ENCODE assay signal across 13 mouse cellular contexts in the genomic region with DNA sequence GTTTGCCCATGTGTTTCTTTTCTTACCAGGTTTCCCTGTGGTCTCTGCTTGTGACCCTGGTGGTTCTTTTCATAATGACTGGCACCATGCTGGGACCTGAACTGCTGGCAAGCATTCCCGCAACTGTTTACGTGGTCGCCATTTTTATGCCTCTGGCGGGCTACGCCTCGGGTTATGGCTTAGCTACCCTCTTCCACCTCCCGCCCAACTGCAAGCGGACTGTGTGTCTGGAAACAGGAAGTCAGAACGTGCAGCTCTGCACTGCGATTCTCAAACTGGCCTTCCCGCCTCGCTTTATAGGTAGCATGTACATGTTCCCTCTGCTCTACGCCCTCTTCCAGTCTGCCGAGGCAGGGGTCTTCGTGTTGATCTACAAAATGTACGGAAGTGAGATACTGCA. TPM values are rescaled to one million over a fixed set of nuclear protein-coding genes. Genes with fewer than 3 reads are reported as not detected.
"Had no signal": no experiment of that assay in that cellular context is flagged by ENCODE, and none has a peak within 500 bp of the region (broad histone marks: within the 10 kb centered on the region; RNA-seq: fewer than 3 reads in every experiment).

No protein-coding gene starts in this region.

RNA-seq across cellular contexts. Expression of a gene that starts 5.1 kb away (rescaled TPM):
- total RNA-seq: neutrophil, adult 5-6 weeks had no signal
- polyA plus RNA-seq: spleen, adult 2 months had no signal

RNA-seq across cellular contexts. Expression of a gene that starts 37.3 kb away (rescaled TPM):
- polyA plus RNA-seq: neural tube, embryonic 13.5 days; neural tube, embryonic 14.5 days; neural tube, embryonic 15.5 days; small intestine, adult 2 months; spleen, adult 2 months; stomach, embryonic 14.5 days; stomach, embryonic 15.5 days; stomach, embryonic 16.5 days; stomach, postnatal 0 days; thymus, adult 2 months; thymus, postnatal 0 days; urinary bladder, adult 2 months had no signal
